Mouse (Mus musculus) embryonic facial prominence, embryonic 14.5 days (tissue): ENCODE results near the gene Rtn1. TPM values are rescaled to one million over a fixed set of nuclear protein-coding genes. Genes with fewer than 3 reads are reported as not detected.

Source experiments
- ATAC-seq: fragments of 200-750 bp; cut with Nextera tagmentation; 2 replicates; pipeline ENCODE4 v1.8.0; 2017; ENCODE audit warnings: low read depth, moderate number of reproducible peaks, moderate TSS enrichment
- DNase-seq: peaks from one replicate; pipeline ENCODE4 v3.0.0-alpha.2; 2015; ENCODE audit warnings: low spot score
- H3K27ac ChIP-seq: fragments of 300-500 bp; sonication (generic); replicated peaks from 2 replicates; pipeline ENCODE4 v1.5.1; 2014; ENCODE audit warnings: low read depth, mild to moderate bottlenecking, low read length, moderate library complexity
- H3K27me3 ChIP-seq: fragments of 300-500 bp; sonication (generic); replicated peaks from 2 replicates; pipeline ENCODE4 v1.6.1; 2014; ENCODE audit warnings: low read length; ENCODE audit not compliant: control insufficient read depth, insufficient read depth
- H3K36me3 ChIP-seq: fragments of 300-500 bp; sonication (generic); 2 replicates; pipeline ENCODE4 v1.6.1; 2014; ENCODE audit warnings: low read length, mixed read lengths; ENCODE audit not compliant: control insufficient read depth, insufficient read depth
- H3K4me1 ChIP-seq: fragments of 300-500 bp; sonication (generic); 2 replicates; pipeline ENCODE4 v1.6.1; 2014; ENCODE audit warnings: antibody characterized with exemption, low read length; ENCODE audit not compliant: control insufficient read depth, insufficient read depth
- H3K4me2 ChIP-seq: fragments of 300-500 bp; sonication (generic); 2 replicates; pipeline ENCODE4 v1.6.1; 2014; ENCODE audit warnings: low read depth, mild to moderate bottlenecking, low read length, moderate library complexity, mixed read lengths
- H3K4me3 ChIP-seq: fragments of 300-500 bp; sonication (generic); 2 replicates; pipeline ENCODE4 v1.5.1; 2014; ENCODE audit warnings: low read depth, mild to moderate bottlenecking, low read length
- H3K9ac ChIP-seq: fragments of 300-500 bp; sonication (generic); 2 replicates; pipeline ENCODE4 v1.6.1; 2014; ENCODE audit warnings: low read depth, mild to moderate bottlenecking, low read length, moderate library complexity, mixed read lengths
- H3K9me3 ChIP-seq: fragments of 300-500 bp; sonication (generic); 2 replicates; pipeline ENCODE4 v1.6.1; 2016; ENCODE audit warnings: low read length; ENCODE audit not compliant: control insufficient read depth
- WGBS: fragments of 180-500 bp; shearing (Covaris S2); extraction: QIAGEN DNeasy Blood & Tissue Kit; methylation state at CpG from one replicate; pipeline ENCODE4 v1.1.7; 2014; 5-methylcytosine and 5-hydroxymethylcytosine counted together
- polyA plus RNA-seq: library from polyadenylated mRNA; unstranded; fragments of >200 nt; fragmentation: Nextera tagmentation; extraction: Ambion mirVana; gene quantifications from 2 replicates; pipeline ENCODE4 v1.2.1, GENCODE M21; 2014

The Rtn1 gene
- polyA plus RNA-seq, 1 experiment from 2014 or later, result 84.9 TPM

- 71% methylated on average over 14 of the region's 14 CpGs for WGBS
- ATAC-seq, result no peak
- no peak overlapping the region for H3K27ac ChIP-seq
- H3K36me3 ChIP-seq, result no peaks in the 10 kb centered on the region
- no peaks in the 10 kb centered on the region for H3K27me3 ChIP-seq
- no peaks in the 10 kb centered on the region for H3K9me3 ChIP-seq
- H3K9ac ChIP-seq, result no peak overlapping the region
- no peaks in the 10 kb centered on the region for H3K4me1 ChIP-seq
- DNase-seq, result no peak
- no peak overlapping the region for H3K4me2 ChIP-seq
- no peak overlapping the region for H3K4me3 ChIP-seq
These were observed 19.3 kb downstream of the Rtn1 start for GRCm38 (mm10) chr12:72389377-72390103.

- Histone ChIP-seq H3K27ac (no peak overlapping the region), H3K36me3 (no peaks in the 10 kb centered on the region), H3K9ac (no peak overlapping the region), H3K4me1 (no peaks in the 10 kb centered on the region), H3K4me2 (no peak overlapping the region), H3K9me3 (no peaks in the 10 kb centered on the region), H3K4me3 (no peak overlapping the region), H3K27me3 (no peaks in the 10 kb centered on the region)
- 82% methylated on average over 5 of the region's 5 CpGs for WGBS
- DNase-seq (no peak), ATAC-seq (no peak)
These were observed 20.0 kb downstream of the Rtn1 start for GRCm38 (mm10) chr12:72388835-72389234.

GRCm38 (mm10) chr12:72388135-72388534 lies 20.7 kb downstream of the Rtn1 start:
- ATAC-seq, result no peak
- Histone ChIP-seq H3K4me2 (no peak overlapping the region), H3K27ac (no peak overlapping the region), H3K36me3 (no peaks in the 10 kb centered on the region), H3K4me3 (no peak overlapping the region), H3K4me1 (no peaks in the 10 kb centered on the region), H3K27me3 (no peaks in the 10 kb centered on the region), H3K9me3 (no peaks in the 10 kb centered on the region), H3K9ac (no peak overlapping the region)
- no peak for DNase-seq
- WGBS, result 92% methylated on average over 6 of the region's 6 CpGs

GRCm38 (mm10) chr12:72376309-72376708 lies 32.5 kb downstream of the Rtn1 start:
- ATAC-seq (no peak), DNase-seq (no peak)
- H3K4me1 ChIP-seq, result 0 out of 2 replicates have a peak, but pooled peaks cover 9% of the 10 kb centered on the region
- 88% methylated on average over 5 of the region's 5 CpGs for WGBS
- H3K27me3 ChIP-seq, result no peaks in the 10 kb centered on the region
- H3K27ac ChIP-seq, result no peak overlapping the region
- H3K4me2 ChIP-seq, result no peak overlapping the region
- H3K36me3 ChIP-seq, result no peaks in the 10 kb centered on the region
- H3K9ac ChIP-seq, result no peak overlapping the region
- 0 out of 2 replicates have a peak, but pooled peaks cover 2% of the 10 kb centered on the region for H3K9me3 ChIP-seq
- no peak overlapping the region for H3K4me3 ChIP-seq

GRCm38 (mm10) chr12:72374823-72375225 lies 34.0 kb downstream of the Rtn1 start:
- ATAC-seq, result peak; percentile 57; the same call in 1 of the 2 replicates
- H3K9me3 ChIP-seq, result 0 out of 2 replicates have a peak, but pooled peaks cover 2% of the 10 kb centered on the region
- H3K9ac ChIP-seq, result no peak overlapping the region
- 0 out of 2 replicates have a peak overlapping the region, but pooled peaks have one; percentile 12 for H3K4me2 ChIP-seq
- 0 out of 2 replicates have a peak, but pooled peaks cover 9% of the 10 kb centered on the region for H3K4me1 ChIP-seq
- H3K27me3 ChIP-seq, result no peaks in the 10 kb centered on the region
- no peaks in the 10 kb centered on the region for H3K36me3 ChIP-seq
- H3K27ac ChIP-seq, result no peak overlapping the region; the same call in 1 of the 2 replicates
- 48% methylated on average over 11 of the region's 11 CpGs for WGBS
- DNase-seq, result peak; percentile 51
- no peak overlapping the region for H3K4me3 ChIP-seq

GRCm38 (mm10) chr12:72373916-72374615 lies 34.8 kb downstream of the Rtn1 start:
- no peak for ATAC-seq

GRCm38 (mm10) chr12:72370081-72370480 lies 38.8 kb downstream of the Rtn1 start:
- H3K4me3 ChIP-seq, result no peak overlapping the region
- ATAC-seq (no peak), DNase-seq (no peak)
- H3K27ac ChIP-seq, result no peak overlapping the region
- 0 out of 2 replicates have a peak, but pooled peaks cover 9% of the 10 kb centered on the region for H3K4me1 ChIP-seq
- H3K9ac ChIP-seq, result no peak overlapping the region
- no peak overlapping the region for H3K4me2 ChIP-seq
- H3K27me3 ChIP-seq, result no peaks in the 10 kb centered on the region
- H3K36me3 ChIP-seq, result no peaks in the 10 kb centered on the region
- 0 out of 2 replicates have a peak, but pooled peaks cover 2% of the 10 kb centered on the region for H3K9me3 ChIP-seq
- 57% methylated on average over 5 of the region's 5 CpGs for WGBS

More at GRCm38 (mm10) chr12:72373916-72374615, 34.8 kb downstream of the Rtn1 start:
- 0 out of 2 replicates have a peak, but pooled peaks cover 9% of the 10 kb centered on the region for H3K4me1 ChIP-seq
- no peak overlapping the region for H3K9ac ChIP-seq
- no peak overlapping the region for H3K4me3 ChIP-seq
- H3K4me2 ChIP-seq, result no peak overlapping the region
- H3K27me3 ChIP-seq, result no peaks in the 10 kb centered on the region
- 0 out of 2 replicates have a peak, but pooled peaks cover 2% of the 10 kb centered on the region for H3K9me3 ChIP-seq
- H3K27ac ChIP-seq, result no peak overlapping the region
- DNase-seq, result peak; percentile 35
- WGBS, result 49% methylated on average over 17 of the region's 17 CpGs
- no peaks in the 10 kb centered on the region for H3K36me3 ChIP-seq

GRCm38 (mm10) chr12:72366763-72367162 lies 42.1 kb downstream of the Rtn1 start:
- Histone ChIP-seq H3K4me3 (no peak overlapping the region), H3K4me2 (no peak overlapping the region), H3K9me3 (0 out of 2 replicates have a peak, but pooled peaks cover 1% of the 10 kb centered on the region), H3K4me1 (no peaks in the 10 kb centered on the region), H3K27me3 (no peaks in the 10 kb centered on the region), H3K27ac (no peak overlapping the region), H3K9ac (no peak overlapping the region), H3K36me3 (no peaks in the 10 kb centered on the region)
- ATAC-seq (no peak), DNase-seq (no peak)
- 70% methylated on average over 3 of the region's 3 CpGs for WGBS
